Mouse (Mus musculus): ENCODE measurements around the gene C1qb.

Gene C1qb

DNA sequence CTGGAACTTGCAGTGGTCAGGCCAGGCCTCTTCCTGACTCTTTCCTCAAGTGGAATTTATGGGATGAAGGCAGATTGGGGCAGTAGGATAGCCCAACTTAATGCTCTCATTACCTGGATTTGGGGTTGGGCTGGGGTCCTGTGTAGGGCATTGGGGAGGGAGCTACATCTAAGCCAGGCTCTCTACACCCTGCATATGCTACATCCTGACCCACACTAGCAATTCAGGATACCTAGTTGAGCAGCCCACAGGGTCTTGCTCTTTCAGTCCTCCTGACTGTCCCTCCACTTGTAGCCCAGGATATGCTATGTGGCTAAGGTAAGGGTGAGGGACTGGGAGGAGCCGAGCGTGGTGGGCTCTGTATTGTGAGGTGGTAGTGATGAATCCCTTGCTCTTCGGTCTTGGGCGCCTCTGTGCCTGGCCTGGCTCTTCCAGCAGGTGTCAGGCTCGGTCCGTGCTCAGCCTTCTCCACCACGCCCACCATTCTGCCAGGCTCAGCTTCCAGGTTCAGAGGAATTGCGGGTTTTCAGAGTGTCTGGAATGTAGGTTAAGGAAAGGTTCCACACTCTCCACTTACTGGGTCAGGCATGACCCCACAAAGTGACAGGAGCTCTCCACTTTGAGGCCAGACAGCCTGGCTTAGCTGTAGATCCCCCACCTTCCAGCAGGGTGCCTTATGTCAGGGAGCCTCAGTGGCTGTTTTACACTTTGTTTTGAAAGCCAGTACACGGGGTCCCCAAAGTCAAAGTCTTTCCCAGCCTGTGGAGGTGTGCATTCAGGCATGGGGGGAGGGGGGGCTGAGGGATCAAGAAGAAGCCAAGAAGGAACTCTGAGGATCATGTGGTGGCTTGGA lies 7.9 kb upstream of the C1qb start:
- DNase-seq (ENCODE audit: low read depth) = no peak

DNA sequence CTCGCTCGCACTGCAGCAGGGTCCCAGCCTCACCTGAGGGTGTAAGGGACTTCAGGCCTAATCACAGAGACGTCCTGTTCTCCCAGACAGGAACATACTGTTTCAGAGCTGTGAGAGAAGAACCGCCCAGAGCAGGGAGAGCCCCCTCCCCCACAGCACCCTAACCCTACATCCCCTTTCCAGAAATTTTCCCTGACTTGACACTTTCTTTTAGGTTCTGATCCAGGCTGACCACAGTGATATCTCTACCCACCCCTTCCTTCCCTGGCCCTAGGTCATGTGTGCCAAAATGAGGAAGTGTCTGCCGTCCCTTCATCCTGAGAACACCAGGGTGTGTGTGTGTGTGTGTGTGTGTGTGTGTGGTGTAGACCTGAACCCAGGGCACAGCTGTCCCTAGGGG lies 6.8 kb upstream of the C1qb start, which contains the start of gene C1qc:
TSS of gene C1qc (minus strand) at position 255 of the 400 bp plus-strand sequence.
- DNase-seq (ENCODE audit: low read depth) = no peak

DNA sequence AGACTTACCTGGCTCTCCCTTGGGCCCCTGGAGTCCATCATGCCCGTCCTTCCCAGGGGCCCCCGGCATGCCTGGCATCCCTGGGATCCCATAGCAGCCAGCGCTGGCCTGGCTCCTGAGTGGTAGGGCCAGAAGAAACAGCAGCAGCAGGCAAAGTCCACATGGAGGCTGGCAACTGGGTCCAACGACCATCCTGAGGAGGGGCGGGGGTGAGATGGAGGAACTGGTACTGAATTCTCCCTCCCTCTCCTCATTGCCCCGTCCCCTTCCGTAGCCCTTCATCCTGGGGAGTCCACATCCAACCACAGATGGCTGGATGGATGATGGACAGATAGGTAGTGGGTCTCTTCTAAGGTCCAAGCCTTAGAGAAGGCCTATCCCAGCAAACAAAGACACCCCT lies 6.4 kb upstream of the C1qb start:
- no peak for DNase-seq (ENCODE audit: low read depth)

DNA sequence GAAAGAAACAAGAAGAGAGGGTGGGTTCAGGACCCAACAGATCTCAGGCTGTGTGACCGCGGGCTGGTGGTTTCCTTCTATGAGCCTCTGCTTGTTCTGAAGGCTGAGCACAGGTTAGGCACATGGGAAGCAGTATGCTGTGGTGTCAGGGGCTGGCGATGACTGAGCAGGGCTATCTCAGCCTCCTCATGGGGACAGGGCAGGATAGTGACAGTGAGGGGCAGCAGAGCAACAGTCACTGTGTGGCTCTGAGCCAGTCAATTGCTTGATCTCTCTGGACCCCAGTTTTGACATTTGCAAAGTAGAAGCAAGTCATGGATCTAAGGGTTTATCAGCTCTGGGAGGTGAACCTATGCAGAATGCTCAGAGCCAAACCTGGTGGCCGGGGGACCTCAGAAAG lies 5.1 kb upstream of the C1qb start:
- no peak for DNase-seq (ENCODE audit: low read depth)

DNA sequence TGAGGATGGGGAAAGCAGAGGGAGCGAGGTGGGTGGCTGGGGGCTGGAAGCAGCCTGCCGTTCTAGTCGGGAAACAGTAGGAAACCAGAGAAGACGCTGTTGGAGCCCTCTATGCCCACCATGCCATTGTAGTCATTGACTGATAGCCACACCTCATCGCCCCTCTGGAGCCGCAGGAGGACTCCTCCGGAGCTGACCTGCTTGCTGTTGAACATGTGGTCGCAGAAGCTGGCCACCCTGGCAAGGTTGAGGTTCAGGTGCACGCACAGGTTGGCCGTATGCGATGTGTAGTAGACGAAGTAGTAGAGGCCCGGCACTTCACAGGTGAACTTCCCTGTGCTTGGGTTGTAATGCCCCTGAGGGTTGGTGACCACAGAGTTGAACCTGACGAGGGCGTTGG lies 4.0 kb upstream of the C1qb start:
- DNase-seq (ENCODE audit: low read depth) = no peak

DNA sequence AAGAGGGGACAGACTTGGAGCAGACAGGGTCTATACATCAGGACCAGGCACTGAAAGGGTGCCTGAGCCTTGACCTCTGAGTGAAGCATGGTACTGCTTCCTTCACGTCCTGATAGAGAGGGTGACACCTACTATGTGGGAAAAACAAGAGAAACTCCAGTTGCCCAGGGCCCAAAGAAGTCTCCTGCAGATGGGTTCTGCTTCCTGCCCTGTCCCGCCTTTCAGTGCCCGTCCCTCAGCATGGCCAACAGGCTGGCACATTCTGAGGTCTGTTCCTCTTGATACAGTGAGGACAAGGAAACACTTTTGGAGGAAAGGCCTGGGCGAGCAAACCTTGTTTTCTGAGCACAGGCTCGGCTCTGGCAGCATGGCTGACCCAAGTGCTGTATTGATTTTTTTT lies 1.7 kb upstream of the C1qb start:
- no peak for DNase-seq (ENCODE audit: low read depth)

DNA sequence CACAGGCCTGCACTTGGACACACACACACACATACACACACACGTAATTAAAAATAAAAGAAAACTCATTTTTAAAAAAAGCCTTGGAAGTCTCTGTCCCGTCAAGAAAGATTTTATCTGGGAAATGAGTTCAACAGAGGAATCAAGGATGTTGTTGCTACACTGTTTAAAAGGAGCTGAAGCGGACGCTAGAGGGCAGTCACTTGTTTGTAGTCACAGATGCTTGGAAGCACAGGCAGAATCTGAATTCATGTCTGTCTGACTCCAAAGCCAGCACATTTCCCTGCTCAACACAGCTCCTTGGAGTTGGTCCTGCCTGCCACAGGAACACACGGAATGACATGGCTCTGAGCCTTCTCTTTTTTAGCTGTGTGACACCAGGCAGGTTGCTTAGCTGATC lies 7.4 kb downstream of the C1qb start:
- DNase-seq (ENCODE audit: low read depth) = no peak

DNA sequence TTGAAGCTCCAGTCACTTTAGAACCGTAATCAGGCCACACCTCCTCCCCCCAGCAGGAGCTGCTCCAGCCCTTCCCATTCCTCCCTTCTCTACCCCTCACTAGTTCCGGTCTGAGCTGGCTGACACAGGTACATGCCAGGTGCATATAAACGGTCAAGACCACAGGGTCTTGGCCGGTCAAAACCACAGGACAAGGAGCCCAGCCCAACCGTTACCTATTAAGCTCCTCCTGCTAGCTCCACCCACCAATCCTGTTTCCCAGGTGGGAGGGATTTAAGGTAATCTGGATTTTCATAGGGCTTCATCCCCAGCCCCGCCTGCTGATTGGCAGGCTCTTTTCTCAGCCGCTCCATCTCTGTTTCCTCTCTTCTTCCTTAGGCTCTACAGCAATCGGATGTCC lies 7.8 kb downstream of the C1qb start:
- no peak for DNase-seq (ENCODE audit: low read depth)

DNA sequence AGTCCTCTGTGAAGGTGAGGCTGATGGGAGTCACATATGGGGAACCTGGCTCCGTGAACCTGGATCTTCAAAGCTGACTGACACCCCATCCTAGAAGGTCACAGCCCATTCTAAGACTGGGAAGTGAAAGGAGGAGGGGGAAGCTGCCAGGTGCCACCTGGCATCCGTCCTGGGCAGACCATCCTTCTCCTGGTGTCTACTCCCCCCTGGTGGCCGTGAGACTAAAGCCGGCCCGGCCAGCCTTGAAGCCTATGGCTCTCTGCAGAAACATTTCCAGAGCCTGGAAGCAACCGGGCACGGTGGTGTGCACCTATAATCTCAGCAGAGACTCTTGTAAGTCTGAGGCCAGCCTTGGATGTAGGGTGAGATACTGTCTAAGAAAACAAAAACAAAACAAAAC lies 9.0 kb downstream of the C1qb start:
- DNase-seq (ENCODE audit: low read depth) = no peak

DNA sequence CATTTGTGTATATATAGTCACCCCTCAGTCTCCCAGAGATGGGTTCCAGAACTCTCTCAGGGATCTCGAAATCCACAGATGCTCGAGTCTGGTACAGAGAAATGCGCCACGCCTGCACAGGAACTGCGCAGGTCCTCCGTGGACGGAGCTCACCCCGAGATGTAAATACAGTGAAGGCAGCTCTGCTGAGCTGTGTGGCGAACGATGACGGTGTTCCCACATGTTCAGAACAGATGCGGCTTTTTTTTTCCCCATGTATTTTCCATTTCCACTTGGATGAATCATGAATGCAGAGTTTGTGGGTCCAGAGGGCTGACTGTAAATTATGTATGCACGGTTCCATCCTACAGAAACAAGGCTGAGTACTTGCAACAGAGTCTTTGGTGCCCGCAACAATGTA lies 11.0 kb downstream of the C1qb start:
- no peak for DNase-seq (ENCODE audit: low read depth)

DNA sequence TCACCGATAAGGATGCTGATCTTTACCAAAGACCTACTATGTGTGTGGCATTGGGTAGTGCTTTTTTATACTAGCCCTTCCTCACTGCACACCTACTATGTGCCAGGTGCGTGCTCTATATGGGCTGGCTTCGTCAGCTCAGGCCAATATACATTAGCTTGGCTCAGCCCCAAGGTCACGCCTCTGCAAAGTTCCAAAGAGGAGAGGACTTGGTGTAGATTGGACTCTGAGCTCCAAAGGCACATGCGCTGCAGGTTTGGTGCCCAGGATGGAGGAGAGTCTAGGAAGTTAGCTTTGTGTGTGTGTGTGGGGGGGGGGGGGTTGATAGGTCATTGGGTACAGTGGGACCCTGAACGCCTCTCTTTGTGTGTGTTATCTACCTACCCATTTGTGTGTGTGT lies 17.6 kb downstream of the C1qb start:
- no peak for DNase-seq (ENCODE audit: low read depth)

DNA sequence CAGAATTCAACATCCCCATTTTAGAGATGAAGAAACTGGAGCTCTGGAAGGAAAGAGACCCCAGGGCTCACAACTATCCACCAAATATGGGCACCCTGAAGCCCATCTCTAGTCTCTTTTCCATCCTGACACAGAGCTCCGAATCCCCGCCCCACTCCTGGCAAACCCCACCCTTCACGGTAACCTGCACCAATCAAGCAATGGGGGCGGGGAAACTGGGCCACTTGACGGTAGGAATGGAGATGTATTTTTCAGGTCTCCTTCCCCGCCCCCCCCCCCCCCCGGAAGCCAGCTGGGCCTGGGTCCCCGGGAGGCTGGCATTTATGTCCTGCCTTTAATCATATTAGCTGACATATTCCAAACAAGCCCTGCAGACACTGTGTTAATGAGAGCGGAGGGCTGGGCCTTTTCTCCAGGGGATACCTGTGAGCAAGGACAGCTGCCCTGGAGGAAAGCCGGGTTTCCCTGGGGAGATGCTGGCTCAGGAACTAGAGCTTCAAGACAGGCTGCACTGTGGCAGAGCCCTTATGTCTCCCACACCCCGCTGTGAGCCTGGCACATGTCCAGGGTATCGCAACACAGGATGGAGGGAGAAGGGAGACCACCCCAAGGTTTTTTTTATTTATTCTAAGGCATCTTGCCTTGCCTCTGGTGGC lies 18.2 kb downstream of the C1qb start:
- DNase-seq (ENCODE audit: low read depth) = no peak

DNA sequence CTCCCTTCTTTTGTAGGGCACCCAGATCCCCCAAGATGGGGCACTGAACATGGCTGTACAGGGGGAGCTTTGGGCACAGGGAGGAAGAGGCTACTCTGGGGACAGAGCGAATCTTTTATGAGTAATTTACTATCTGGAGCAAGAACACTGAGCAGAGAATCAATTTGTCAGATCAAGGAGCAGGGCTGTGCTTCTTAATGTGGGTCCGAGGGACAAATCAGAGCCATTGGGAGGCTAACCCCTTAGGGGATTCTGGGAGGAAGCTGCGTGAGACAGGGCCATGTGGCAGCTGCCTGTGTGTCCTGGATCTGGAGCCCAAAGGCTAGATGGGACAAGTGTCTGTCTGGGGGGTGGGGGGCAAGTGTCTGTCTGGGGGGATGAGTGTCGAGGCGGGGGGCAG lies 20.5 kb downstream of the C1qb start:
- no peak for DNase-seq (ENCODE audit: low read depth)

DNA sequence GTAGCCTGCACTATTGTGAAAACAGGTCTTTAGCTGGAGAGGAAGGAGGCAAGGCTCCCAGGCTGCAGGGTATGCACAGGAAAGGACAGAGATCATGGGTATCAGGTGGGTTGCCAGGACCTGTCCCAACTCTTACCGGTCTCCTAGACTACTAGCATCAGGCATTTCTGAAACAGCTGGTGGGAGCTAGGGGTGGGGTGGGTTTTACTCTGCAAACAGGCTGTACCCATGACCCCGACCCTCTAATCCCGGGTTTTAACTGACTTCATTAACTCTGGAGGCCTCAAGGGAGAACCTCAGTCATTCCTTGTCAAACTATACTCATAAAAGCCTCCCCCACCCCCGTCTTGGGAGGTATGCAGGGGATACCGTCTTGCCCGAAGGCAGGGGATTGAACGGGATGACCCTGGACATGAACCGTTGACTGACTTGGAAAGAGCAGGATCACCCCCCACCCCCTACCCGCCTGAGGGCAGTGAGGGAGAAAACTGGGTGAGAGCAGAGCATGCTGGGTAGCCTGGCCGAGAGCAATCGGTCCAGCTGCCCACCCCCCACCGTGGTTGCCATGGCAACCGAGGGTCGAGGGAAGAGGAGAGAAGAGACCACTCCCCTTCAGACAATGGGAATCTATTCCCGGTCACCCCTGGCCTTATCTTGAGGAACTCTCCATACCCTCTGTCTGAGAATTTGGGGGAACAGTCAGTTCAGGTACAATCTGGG lies 21.1 kb downstream of the C1qb start:
- DNase-seq (ENCODE audit: low read depth) = no peak

DNA sequence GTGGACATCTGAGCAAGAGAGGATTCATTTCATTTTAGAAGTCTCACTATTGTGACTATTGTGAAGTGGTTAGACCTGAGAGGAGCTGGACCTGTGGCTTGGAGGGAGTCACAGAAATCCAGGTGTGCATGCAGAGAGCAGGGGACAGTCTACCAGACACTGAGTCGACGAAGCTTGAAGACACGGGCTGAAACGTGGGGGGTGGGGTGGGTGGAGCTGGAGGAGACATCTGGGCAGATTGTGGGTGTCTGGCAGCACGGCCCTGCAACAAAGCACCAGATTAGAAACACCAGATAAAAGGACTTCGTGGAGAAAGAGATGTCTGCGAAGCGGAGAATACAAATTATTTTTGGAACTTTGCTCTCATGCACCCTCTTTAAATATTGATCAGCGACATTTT lies 22.5 kb downstream of the C1qb start:
- no peak for DNase-seq (ENCODE audit: low read depth)

DNA sequence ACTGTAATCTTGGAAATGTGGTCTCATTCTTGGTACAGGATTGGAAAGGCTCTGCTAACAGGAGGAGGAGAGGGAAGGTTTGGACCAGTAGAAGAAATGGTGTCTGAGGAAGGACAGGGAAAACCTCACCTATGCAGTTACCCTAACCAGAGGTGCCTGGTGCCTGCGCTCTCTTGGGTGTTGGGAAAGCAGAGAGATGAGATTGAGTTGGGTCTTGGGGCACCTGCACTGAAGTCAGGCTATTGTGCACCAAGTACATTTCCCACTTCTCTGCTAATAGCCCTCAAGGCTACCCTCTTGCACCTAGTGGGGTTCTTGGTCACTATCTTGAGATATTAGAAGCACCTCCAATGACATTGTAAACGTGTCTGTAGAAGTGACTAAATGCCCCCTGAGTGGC lies 23.6 kb downstream of the C1qb start:
- no peak for DNase-seq (ENCODE audit: low read depth)

DNA sequence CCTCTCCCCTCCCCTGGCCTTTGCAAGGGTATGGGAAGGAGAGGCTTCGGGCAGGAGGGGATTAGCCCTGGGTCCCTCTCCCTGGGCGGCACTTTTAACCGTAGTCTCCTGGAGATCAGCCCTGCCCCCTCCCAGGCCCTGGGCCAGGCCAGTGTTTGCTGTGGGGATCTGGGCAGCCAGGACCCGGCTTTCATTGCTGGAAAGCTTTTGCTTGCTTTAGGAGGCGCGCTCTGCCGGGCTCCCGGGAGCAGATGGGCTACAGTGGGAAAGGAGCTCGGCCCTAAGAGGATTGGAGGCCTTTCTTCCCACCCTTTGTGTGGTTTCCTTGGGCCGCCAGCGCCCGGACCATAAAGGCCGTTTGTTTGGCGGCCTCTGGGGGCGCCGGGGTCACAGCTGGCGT lies 24.2 kb downstream of the C1qb start:
- DNase-seq (ENCODE audit: low read depth) = no peak

DNA sequence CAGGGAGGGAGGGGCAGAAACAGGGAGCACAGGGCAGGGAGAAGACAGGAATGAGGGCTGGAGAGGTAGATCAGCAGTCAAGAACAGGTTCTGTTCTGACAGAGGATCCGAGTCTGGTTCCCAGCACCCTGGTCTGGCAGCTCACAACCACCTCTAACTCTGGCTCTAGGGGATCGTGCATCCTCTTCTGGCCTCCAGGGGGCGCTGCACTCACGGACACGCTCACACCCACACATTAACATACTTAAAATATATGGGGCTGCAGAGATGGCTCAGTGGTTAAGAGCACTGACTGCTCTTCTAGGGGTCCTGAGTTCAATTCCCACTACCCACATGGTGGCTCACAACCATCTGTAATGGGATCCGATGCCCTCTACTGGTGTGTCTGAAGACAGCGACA lies 26.0 kb downstream of the C1qb start:
- DNase-seq (ENCODE audit: low read depth) = no peak

DNA sequence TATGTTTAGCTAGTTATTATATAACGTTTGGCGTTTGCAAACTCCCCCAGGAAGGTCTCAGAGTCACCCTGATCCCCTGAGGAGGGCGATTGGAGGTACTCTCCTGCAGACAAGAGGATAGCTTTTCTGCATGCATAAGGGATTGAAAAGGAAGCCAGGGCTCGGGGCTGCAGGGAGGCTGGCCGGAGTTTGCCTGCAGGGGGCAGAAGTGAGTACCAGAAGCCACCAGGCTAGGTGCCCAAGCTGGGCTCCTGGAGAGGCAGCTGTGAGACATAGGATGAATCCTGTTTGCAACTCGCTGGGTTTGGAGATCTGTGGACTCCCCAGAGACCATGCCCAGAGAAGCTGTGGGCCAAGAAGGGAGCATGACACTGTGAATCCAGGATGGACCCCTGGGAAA lies 30.9 kb downstream of the C1qb start:
- no peak for DNase-seq (ENCODE audit: low read depth)

DNA sequence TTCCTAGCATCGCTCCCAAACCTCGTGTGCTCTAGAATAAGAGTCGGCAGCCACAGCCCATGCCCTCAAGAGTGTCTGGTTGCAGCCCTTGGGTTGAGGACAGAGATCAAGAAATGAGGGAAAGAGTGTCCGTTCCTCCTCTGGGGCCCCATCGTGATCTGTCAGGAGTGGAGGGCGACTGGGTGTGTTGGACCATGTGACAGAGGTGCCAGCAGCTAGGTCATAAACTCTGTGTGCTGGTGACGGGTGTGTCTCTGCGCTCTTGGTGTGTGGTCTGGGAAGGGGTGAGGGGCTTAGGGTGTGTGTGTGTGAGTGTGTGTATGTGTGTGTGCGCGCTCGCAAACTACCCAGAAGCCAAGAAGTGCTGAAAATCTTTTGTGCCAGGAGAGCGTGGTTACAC lies 33.0 kb downstream of the C1qb start:
- no peak for DNase-seq (ENCODE audit: low read depth)

DNA sequence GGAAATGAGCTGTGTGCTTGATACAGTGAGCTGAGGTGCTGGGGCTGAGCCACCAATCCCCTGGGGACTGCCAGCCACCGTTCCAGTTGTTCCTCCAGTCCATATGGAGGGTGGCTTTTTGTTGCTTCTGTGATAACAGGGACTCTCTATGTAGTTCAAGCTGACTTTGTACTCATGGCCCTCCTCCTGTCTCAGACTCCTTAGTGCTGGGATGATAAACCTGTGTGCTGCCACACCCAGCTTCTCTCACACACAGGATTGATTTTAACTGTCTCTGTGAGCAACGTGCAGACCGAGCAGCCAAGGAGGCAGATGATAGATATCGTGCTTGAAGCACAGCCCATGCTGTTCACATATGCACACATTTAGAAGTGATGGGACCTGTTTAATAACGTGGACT lies 33.9 kb downstream of the C1qb start:
- DNase-seq (ENCODE audit: low read depth) = no peak

DNA sequence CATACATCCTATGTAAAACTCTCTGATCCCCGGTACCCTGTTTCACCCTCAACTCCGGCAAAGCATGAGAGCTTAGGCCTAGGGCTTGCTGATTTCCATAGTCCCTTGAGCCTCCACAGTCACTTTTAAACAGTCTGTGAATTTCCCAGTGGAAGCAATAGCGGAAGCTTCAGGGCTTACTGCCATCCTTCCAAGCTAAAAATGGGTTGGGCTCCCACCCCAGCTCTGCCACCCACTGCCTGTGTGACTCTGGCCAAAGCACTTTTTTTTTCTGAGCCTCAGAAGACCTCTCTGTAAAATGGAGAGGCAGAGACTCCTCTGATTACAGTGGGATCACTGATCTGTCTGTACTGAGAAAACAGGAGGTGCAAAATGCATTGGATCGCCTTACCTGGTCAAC lies 37.4 kb downstream of the C1qb start:
- DNase-seq (ENCODE audit: low read depth) = no peak

DNA sequence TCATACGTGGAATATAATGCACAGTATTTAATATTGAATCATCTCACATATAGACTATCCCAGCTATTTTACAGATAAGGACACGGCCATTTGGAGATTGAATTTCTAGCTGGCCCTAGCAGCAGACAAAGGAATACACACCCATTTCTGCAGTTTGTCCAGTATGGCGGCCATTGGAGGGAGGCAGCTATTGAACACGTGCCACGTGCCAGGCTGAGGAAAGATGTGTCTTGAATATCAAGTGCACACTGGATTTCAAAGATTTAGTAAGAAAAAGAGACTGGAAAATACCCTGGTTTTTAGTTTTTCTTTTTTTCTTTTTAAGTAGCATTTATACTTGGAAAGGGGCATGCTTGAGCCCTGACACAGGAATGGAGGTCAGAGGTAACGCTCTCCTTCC lies 38.8 kb downstream of the C1qb start:
- no peak for DNase-seq (ENCODE audit: low read depth)
